Mouse (Mus musculus) CD8-positive naive resting alpha-beta T cell, adult 2 months (primary cell): ENCODE results near the gene Pym1.

ENCODE experiments used
- DNase-seq, 2 experiments: peaks; one replicate each; pipeline ENCODE4 v3.0.0; 2022; ENCODE audit warnings: low read depth in 2 of 2, low spot score in 2 of 2

The Pym1 gene

GRCm38 (mm10) chr10:128804271-128805091 is 56.8 kb downstream of the Pym1 start, which contains the start of gene Tmem198b:
Gene Tmem198b (minus strand): TSS chr10:128804370.
- DNase-seq = peak; percentile 17 to 24

- peak; percentile 92 to 93 for DNase-seq
These were observed 57.7 kb downstream of the Pym1 start for GRCm38 (mm10) chr10:128805092-128806000.

- DNase-seq = no peak
These were observed 58.4 kb downstream of the Pym1 start for GRCm38 (mm10) chr10:128806086-128806485.

- no peak for DNase-seq
These were observed 59.3 kb downstream of the Pym1 start for GRCm38 (mm10) chr10:128807018-128807417.
